Mouse (Mus musculus) liver, postnatal 0 days (tissue): ENCODE data around the gene Akap11.

ENCODE experiments used
- CTCF ChIP-seq: sonication (generic); IDR thresholded peaks from 2 replicates; pipeline ENCODE4 v1.5.1; 2016; ENCODE audit warnings: antibody characterized with exemption, low read depth
- EP300 ChIP-seq: IDR thresholded peaks from 2 replicates; pipeline ENCODE4 v1.6.1; 2016; ENCODE audit warnings: antibody characterized with exemption, low read depth, mild to moderate bottlenecking

GRCm38 (mm10) chr14:78575899-78576298 is 39.3 kb upstream of the Akap11 start:
- TF ChIP-seq CTCF (peak; percentile 26; the same call in 1 of the 2 replicates), EP300 (no peak)
